Mouse (Mus musculus) thymus, adult 2 months (tissue): ENCODE results near the gene Fbxo33. TPM values are rescaled to one million over a fixed set of nuclear protein-coding genes. Genes with fewer than 3 reads are reported as not detected.

Experiments used
- DNase-seq: peaks from one replicate; pipeline ENCODE4 v3.0.0; 2021
- H3K27ac ChIP-seq: fragments of 200-500 bp; 2 replicates; pipeline ENCODE4 v1.5.1; 2012; ENCODE audit warnings: low read length, control low read depth; ENCODE audit not compliant: control insufficient read depth, insufficient read depth
- H3K27me3 ChIP-seq: fragments of 200-500 bp; 2 replicates; pipeline ENCODE4 v1.6.1; 2012; ENCODE audit warnings: mild to moderate bottlenecking, low read length, moderate library complexity, mixed read lengths; ENCODE audit not compliant: control insufficient read depth, insufficient read depth
- H3K36me3 ChIP-seq: fragments of 200-500 bp; 2 replicates; pipeline ENCODE4 v1.6.1; 2012; ENCODE audit warnings: mild to moderate bottlenecking, low read length, moderate library complexity; ENCODE audit not compliant: control insufficient read depth, insufficient read depth
- H3K4me1 ChIP-seq: fragments of 200-500 bp; replicated peaks from 2 replicates; pipeline ENCODE4 v1.6.1; 2012; ENCODE audit warnings: low read length; ENCODE audit not compliant: control insufficient read depth, insufficient read depth
- H3K4me3 ChIP-seq: fragments of 200-500 bp; 2 replicates; pipeline ENCODE4 v1.5.1; 2012; ENCODE audit warnings: mild to moderate bottlenecking, low read length, control low read depth, moderate library complexity; ENCODE audit not compliant: control insufficient read depth, insufficient read depth
- CTCF ChIP-seq: fragments of 200-500 bp; IDR thresholded peaks from 2 replicates; pipeline ENCODE4 v1.5.1; 2012; ENCODE audit warnings: mild to moderate bottlenecking, control low read depth, low read length, moderate library complexity, borderline replicate concordance; ENCODE audit not compliant: control insufficient read depth, poor library complexity, insufficient read depth; ENCODE audit errors: extremely low read depth
- POLR2A ChIP-seq: fragments of 200-500 bp; IDR thresholded peaks from 2 replicates; pipeline ENCODE4 v1.6.1; 2012; ENCODE audit warnings: mild to moderate bottlenecking, low read length, control low read depth, moderate library complexity; ENCODE audit not compliant: control insufficient read depth, poor library complexity, insufficient read depth; ENCODE audit errors: extremely low read depth
- WGBS: fragments of 180-500 bp; shearing (Covaris S2); methylation state at CpG from one replicate; pipeline ENCODE4 v1.1.7; 2018; 5-methylcytosine and 5-hydroxymethylcytosine counted together
- polyA plus RNA-seq: library from polyadenylated mRNA; depleted of rRNA; stranded (reverse); fragments of >200 nt; gene quantifications from 2 replicates; pipeline ENCODE4 v1.2.3, GENCODE M21; 2012; rRNA removed

Fbxo33 gene
- polyA plus RNA-seq = 11.4 and 18.6 TPM in 2 replicates

DNA sequence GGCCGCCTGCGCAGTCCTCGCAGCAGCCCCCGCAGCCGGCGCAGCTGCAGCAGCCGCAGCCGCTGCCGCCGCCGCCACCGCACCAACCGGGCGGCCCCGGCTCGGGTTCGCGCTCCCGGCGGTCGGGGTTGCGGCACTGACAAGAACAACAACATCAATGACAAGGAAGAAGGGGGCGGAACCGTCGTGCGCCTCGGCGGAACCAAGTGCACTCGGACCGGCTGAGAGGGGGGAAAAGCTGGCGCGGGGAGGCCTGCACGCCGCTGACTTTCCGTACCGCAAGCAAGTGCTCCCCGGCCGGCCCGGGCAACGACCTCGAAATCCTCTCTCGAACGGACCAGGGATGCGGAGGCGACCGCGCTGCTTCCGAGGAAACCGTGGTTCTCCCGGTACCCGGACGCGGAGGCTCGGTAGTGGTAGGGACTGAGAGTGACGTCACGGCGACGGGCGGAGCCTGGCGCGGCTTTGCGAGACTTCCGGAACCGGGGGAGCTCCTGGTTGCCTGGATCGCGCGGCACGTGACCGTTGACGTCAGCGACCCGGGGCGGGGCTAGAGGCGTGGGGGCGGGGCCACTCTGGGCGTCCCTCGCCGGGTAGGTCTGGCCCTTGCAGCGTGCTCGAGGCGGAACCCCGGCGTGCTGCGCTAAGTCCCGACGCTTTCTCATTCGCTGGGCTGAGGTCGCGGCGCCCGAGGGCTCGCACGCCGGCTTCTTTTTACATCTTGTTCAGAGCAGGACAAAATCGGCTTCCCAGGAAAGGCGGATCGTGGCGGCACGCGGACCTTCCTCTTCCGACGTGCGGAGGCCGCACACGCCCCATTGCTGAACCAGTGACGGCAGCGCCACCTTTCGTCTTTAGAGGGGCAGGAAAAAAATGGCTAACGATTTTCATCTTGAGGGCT is at the start of gene Fbxo33:
Gene Fbxo33 (minus strand): TSS at position 401 of the 901 bp plus-strand sequence.
- WGBS = 1% methylated on average over 109 of the region's 109 CpGs
- H3K27ac ChIP-seq = peak within 1 kb of the TSS; percentile 57
- no peaks in the 10 kb centered on the region for H3K36me3 ChIP-seq
- DNase-seq = peak; percentile 94
- H3K27me3 ChIP-seq = no peaks in the 10 kb centered on the region
- H3K4me1 ChIP-seq = peaks cover 8% of the 10 kb centered on the region
- H3K4me3 ChIP-seq = peak within 1 kb of the TSS; percentile 68
- TF ChIP-seq POLR2A = peak; percentile 52
- peak; percentile 58; the same call in 1 of the 2 replicates for TF ChIP-seq CTCF

DNA sequence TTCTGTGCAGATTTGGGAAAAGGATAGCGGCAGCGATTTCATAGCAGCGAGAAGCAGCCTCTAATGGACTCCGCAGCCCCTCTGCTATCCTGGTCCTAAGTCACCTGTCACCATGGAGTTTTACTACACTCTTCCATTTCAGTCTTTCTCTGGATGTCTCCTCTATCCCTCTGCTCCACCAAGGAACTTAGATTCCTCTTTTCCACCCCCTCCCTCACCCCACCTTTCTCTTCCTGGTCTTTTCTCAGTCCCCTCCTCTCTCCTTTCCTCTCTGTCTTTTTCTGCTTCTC is 46.4 kb upstream of the Fbxo33 start:
- TF ChIP-seq POLR2A (no peak), CTCF (no peak)
- DNase-seq = no peak
- H3K4me1 ChIP-seq = no peaks in the 10 kb centered on the region
- H3K4me3 ChIP-seq = no peak overlapping the region
- WGBS = 93% methylated on average over 4 of the region's 4 CpGs
- no peaks in the 10 kb centered on the region for H3K27me3 ChIP-seq
- no peak overlapping the region for H3K27ac ChIP-seq
- H3K36me3 ChIP-seq = no peaks in the 10 kb centered on the region

DNA sequence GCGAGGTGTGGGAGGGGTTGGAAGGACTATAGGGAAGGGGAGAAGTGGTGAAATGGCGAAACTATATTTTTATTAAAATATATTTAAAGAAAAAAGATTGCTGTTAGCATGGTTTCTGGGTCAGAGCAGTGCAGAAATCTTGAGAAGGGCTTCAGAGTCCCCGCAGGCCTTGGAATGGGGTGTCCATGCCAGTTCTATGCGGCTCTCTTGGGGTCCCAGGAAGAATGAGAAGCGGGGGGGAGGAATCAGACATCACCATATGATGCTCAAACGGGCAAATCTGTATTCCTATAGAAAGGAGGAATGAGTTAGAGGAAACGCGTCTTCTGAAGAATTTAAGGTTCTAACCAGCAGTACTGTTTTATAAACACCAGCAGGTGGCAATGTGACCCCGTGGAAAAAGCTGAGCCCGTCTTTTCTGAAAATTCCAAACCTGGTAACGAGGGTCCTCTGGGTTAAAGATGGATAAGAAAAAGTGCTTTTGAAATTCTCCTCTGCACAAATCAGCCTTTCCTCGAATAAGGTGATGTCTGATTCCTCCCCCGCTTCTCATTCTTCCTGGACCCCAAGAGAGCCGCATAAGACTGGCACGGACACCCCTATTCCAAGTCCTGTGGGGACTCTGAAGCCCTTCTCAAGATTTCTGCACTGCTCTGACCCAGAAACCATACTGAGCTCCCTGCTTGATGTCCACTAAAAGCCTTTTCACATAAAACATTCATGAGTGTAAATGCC is 45.8 kb upstream of the Fbxo33 start:
- H3K27me3 ChIP-seq = no peaks in the 10 kb centered on the region
- H3K27ac ChIP-seq = no peak overlapping the region
- H3K4me3 ChIP-seq = no peak overlapping the region
- no peaks in the 10 kb centered on the region for H3K4me1 ChIP-seq
- TF ChIP-seq POLR2A (no peak), CTCF (no peak)
- 37% methylated on average over 15 of the region's 15 CpGs for WGBS
- DNase-seq = no peak
- no peaks in the 10 kb centered on the region for H3K36me3 ChIP-seq

DNA sequence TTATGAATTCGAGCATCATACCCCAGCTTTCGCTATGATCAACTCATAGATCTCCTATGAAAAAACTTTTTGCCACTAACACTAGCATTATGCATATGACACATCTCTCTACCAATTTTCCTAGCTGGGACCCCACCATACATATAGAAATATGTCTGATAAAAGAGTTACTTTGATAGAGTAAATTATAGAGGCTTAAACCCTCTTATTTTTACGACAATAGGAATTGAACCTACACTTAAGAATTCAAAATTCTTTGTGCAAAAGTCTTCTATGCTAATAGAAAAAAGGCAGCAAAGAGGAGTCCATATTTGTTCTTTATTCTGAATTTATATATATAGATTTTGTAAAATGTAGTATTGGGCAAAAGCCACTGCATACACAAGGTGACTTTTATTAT is 43.3 kb upstream of the Fbxo33 start:
- Histone ChIP-seq H3K36me3 (no peaks in the 10 kb centered on the region), H3K4me1 (no peaks in the 10 kb centered on the region), H3K4me3 (no peak overlapping the region), H3K27ac (no peak overlapping the region), H3K27me3 (no peaks in the 10 kb centered on the region)
- no peak for TF ChIP-seq POLR2A
- TF ChIP-seq CTCF = no peak
- WGBS = 93% methylated on average over 3 of the region's 3 CpGs
- no peak for DNase-seq

DNA sequence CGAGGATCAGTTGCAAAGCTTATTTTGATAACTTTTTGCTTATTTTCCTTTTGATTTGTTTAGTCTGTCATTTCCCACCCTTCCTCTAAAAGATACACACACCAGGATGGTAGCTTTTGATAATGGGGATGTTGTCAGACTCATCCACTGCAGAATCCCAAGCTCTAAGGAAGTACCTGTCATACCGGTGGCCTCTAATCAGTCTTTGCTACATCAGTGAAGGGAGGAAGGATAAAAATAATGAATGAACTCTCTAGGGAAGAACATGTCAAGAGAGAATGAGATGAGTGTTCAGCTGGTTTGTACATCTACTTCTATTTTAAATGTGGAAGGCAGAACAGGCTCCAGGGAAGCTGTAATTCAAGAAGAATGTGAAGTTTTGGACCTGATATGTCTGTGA is 41.3 kb upstream of the Fbxo33 start:
- Histone ChIP-seq H3K27me3 (no peaks in the 10 kb centered on the region), H3K27ac (no peak overlapping the region), H3K36me3 (no peaks in the 10 kb centered on the region), H3K4me1 (no peaks in the 10 kb centered on the region), H3K4me3 (no peak overlapping the region)
- WGBS = 76% methylated on average over 2 of the region's 2 CpGs
- TF ChIP-seq CTCF = no peak
- no peak for TF ChIP-seq POLR2A
- no peak for DNase-seq

DNA sequence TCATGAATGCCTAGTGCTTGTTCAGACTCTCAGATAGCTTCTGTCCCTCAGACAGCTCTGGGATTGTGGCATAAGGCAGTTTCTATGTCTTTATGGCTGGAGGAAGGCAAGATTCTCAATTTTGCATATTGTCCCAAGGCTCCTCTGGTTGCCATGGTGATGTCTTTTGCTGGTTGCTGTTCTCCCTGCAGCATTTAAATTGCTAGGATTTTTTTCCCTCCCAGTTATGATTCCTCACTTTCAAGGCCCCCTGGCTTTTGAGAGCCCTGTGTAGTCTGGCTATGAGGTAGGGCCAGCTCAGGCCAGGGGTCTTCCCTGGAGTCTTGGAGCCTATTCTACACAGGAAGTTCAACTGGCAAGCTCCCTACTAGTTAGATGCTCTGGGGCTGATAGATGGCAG is 40.8 kb upstream of the Fbxo33 start:
- no peak overlapping the region for H3K4me3 ChIP-seq
- DNase-seq = no peak
- no peak for TF ChIP-seq POLR2A
- TF ChIP-seq CTCF = no peak
- H3K36me3 ChIP-seq = no peaks in the 10 kb centered on the region
- no peak overlapping the region for H3K27ac ChIP-seq
- no peaks in the 10 kb centered on the region for H3K27me3 ChIP-seq
- H3K4me1 ChIP-seq = no peaks in the 10 kb centered on the region
